Mouse (Mus musculus) macrophage (primary cell): ENCODE data around the gene Phf19. TPM values are rescaled to one million over a fixed set of nuclear protein-coding genes. Genes with fewer than 3 reads are reported as not detected.

ENCODE experiments used
- polyA plus RNA-seq: library from polyadenylated mRNA; stranded (reverse); fragments of 250-400 nt; gene quantifications from 3 replicates; pipeline ENCODE4 v1.2.4, GENCODE M21; 2018; ENCODE audit warnings: inconsistent platforms

Gene Phf19
- polyA plus RNA-seq, 1 experiment from 2014 or later, result 3.5 TPM

Other genes with a start within 250 kb of the Phf19 start
- gene Gapvd1, start 158.8 kb downstream of the Phf19 start, polyA plus RNA-seq, result 64.6 to 87.4 TPM (median 66.7 TPM) in 3 replicates
- 730 to 822 TPM (median 759 TPM) in 3 replicates for gene Hspa5, start 142.1 kb downstream of the Phf19 start, polyA plus RNA-seq
- 8.1 to 15.9 TPM (median 9.0 TPM) in 3 replicates for gene Rabepk, start 114.1 kb downstream of the Phf19 start, polyA plus RNA-seq
- gene Fbxw2, start 87.7 kb downstream of the Phf19 start, polyA plus RNA-seq, result 50.4 to 70.6 TPM (median 53.7 TPM) in 3 replicates
- gene Gm34653, start 81.0 kb downstream of the Phf19 start, polyA plus RNA-seq, result not detected in 3 replicates
- not detected in 3 replicates for gene Cutal, start 39.6 kb downstream of the Phf19 start, polyA plus RNA-seq
- gene Psmd5, start 39.1 kb downstream of the Phf19 start, polyA plus RNA-seq, result 14.4 to 23.0 TPM (median 19.4 TPM) in 3 replicates
- 3.0 to 7.8 TPM (median 3.3 TPM) in 3 replicates for gene Traf1, start 47.7 kb upstream of the Phf19 start, polyA plus RNA-seq
- gene Hc, start 147.4 kb upstream of the Phf19 start, polyA plus RNA-seq, result not detected in 3 replicates
- 0.22 to 1.00 TPM (median 0.40 TPM) in 3 replicates for gene AI182371, start 187.5 kb upstream of the Phf19 start, polyA plus RNA-seq
- gene Cntrl, start 195.5 kb upstream of the Phf19 start, polyA plus RNA-seq, result 10.1 to 21.6 TPM (median 17.6 TPM) in 3 replicates